Mouse (Mus musculus) layer of hippocampus, postnatal 10 days (tissue): ENCODE results near the gene H1foo. TPM values are rescaled to one million over a fixed set of nuclear protein-coding genes. Genes with fewer than 3 reads are reported as not detected.

Experiments used
- DNase-seq, 2 experiments: peaks; one replicate each; pipeline ENCODE4 v3.0.0; 2021; ENCODE audit warnings: low spot score in 2 of 2
- long read RNA-seq: library from polyadenylated mRNA; stranded (forward); transcript quantifications from one replicate; pipeline ENCODE4 v2.0.0, GENCODE M21; 2023
- total RNA-seq, 2 experiments: library from RNA; stranded (reverse); gene quantifications; 2 replicates each; pipeline ENCODE4 v1.2.3; 2021

H1foo gene
- total RNA-seq = not detected
- long read RNA-seq = 0 reads

- no peak for DNase-seq
Measured at GRCm38 (mm10) chr6:115944638-115945037, at the start of gene H1foo. H1foo (plus strand) TSS chr6:115944938.

- no peak for DNase-seq
Measured at GRCm38 (mm10) chr6:115896346-115896745, 48.4 kb upstream of the H1foo start.

- no peak for DNase-seq
Measured at GRCm38 (mm10) chr6:115897117-115897516, 47.6 kb upstream of the H1foo start.

- DNase-seq = no peak
Measured at GRCm38 (mm10) chr6:115897926-115898520, 46.7 kb upstream of the H1foo start.

GRCm38 (mm10) chr6:115901062-115901461 is 43.7 kb upstream of the H1foo start:
- DNase-seq = peak; percentile 75 to 83

GRCm38 (mm10) chr6:115901489-115901931 is 43.2 kb upstream of the H1foo start:
- no peak for DNase-seq

GRCm38 (mm10) chr6:115902545-115902944 is 42.2 kb upstream of the H1foo start:
- DNase-seq = no peak

GRCm38 (mm10) chr6:115905568-115905967 is 39.2 kb upstream of the H1foo start:
- DNase-seq = no peak

- DNase-seq = no peak
Measured at GRCm38 (mm10) chr6:115906455-115906854, 38.3 kb upstream of the H1foo start.

- no peak for DNase-seq
Measured at GRCm38 (mm10) chr6:115906871-115907270, 37.9 kb upstream of the H1foo start.

GRCm38 (mm10) chr6:115908421-115908982 is 36.2 kb upstream of the H1foo start:
- DNase-seq = no peak

GRCm38 (mm10) chr6:115909052-115909451 is 35.7 kb upstream of the H1foo start:
- no peak for DNase-seq

GRCm38 (mm10) chr6:115909940-115910339 is 34.8 kb upstream of the H1foo start:
- no peak for DNase-seq

GRCm38 (mm10) chr6:115911763-115912162 is 33.0 kb upstream of the H1foo start:
- no peak for DNase-seq

- peak in 1 of 2 experiments; percentile 43 for DNase-seq
Measured at GRCm38 (mm10) chr6:115913482-115913881, 31.3 kb upstream of the H1foo start.

- DNase-seq = peak in 1 of 2 experiments; percentile 37
Measured at GRCm38 (mm10) chr6:115914511-115915202, 30.1 kb upstream of the H1foo start.

GRCm38 (mm10) chr6:115915601-115916445 is 28.9 kb upstream of the H1foo start:
- peak in 1 of 2 experiments; percentile 17 for DNase-seq

GRCm38 (mm10) chr6:115916611-115917010 is 28.1 kb upstream of the H1foo start:
- DNase-seq = peak in 1 of 2 experiments; percentile 11

GRCm38 (mm10) chr6:115918615-115919014 is 26.1 kb upstream of the H1foo start:
- no peak for DNase-seq

- no peak for DNase-seq
Measured at GRCm38 (mm10) chr6:115919876-115920275, 24.9 kb upstream of the H1foo start.

- DNase-seq = no peak
Measured at GRCm38 (mm10) chr6:115924829-115925228, 19.9 kb upstream of the H1foo start.
